Mouse (Mus musculus) heart, postnatal 0 days (tissue): Measurements from ENCODE around the gene Magi1.

Source experiments
- CTCF ChIP-seq: IDR thresholded peaks from 2 replicates; pipeline ENCODE4 v1.5.1; 2016; ENCODE audit warnings: antibody characterized with exemption, control low read depth, low read depth
- EP300 ChIP-seq: IDR thresholded peaks from 2 replicates; pipeline ENCODE4 v1.6.1; 2016; ENCODE audit warnings: antibody characterized with exemption, low read depth

DNA sequence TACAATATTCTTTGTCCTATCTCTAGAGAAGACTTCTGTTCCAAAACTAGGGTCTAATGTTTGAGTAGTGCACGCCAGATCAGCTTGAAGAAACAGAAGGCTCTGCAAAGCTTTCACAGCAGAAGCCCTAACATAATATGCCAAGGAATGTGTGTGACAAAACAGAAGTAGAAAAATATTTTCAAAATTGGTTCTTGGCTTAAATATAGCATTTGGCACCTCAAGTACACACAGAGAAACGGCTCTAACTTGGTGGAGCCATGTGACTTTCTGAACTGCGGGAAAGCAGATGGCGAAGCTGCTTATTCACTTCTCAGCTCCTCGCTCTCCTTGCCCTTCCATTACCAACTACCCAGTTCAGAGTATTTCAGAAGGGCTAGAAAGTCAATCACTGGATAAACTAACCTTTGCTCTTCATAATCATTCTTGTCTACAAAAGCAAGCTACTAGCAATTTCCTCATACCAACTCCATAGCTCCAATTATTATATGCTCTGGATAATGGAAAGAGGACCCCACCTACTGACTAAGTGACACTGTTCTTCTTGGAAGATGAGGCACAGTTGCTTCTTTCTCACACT is 320.9 kb downstream of the Magi1 start:
- TF ChIP-seq CTCF (no peak), EP300 (no peak)
